In genomic region chr2:25621229-25622200, GRCm38 (mm10) we compare ENCODE assay signal across 8 mouse cellular contexts. TPM values are rescaled to one million over a fixed set of nuclear protein-coding genes. Genes with fewer than 3 reads are reported as not detected.
DNase-seq lines count a peak whose midpoint lies in the region; ATAC-seq lines count a peak whose summit lies in the region.

Tmem141 (minus strand) TSS chr2:25622005.

- H3K9ac ChIP-seq in hindbrain, embryonic 13.5 days: peak within 1 kb of the TSS; percentile 74

- WGBS in hindbrain, embryonic 13.5 days: 6% methylated on average over 34 of the region's 34 CpGs

- peaks cover 13% of the 10 kb centered on the region for H3K4me1 ChIP-seq in hindbrain, embryonic 13.5 days (replicated peaks)

- H3K4me2 ChIP-seq in hindbrain, embryonic 13.5 days: peak within 1 kb of the TSS; percentile 68

- peak; percentile 91 for DNase-seq in NIH3T3 (ENCODE audit: low read depth)
- peak; percentile 94 for DNase-seq in cerebellum, postnatal 14 days
- DNase-seq in frontal cortex, postnatal 14 days (ENCODE audit: low spot score in 2 of 2): peak; percentile 76
- DNase-seq in layer of hippocampus, postnatal 36 days: peak; percentile 81 to 82
- peak; percentile 97 for DNase-seq in lung, postnatal 36 days
- DNase-seq in retina, postnatal 1 day: peak; percentile 89
- DNase-seq in urinary bladder, adult 18-20 months (ENCODE audit: low spot score in 2 of 2): peak; percentile 83 to 87

- peak within 1 kb of the TSS; percentile 80 for H3K27ac ChIP-seq in hindbrain, embryonic 13.5 days

- H3K9me3 ChIP-seq in hindbrain, embryonic 13.5 days: no peaks in the 10 kb centered on the region

- H3K36me3 ChIP-seq in hindbrain, embryonic 13.5 days: no peaks in the 10 kb centered on the region

- peaks cover 41% of the 10 kb centered on the region for H3K27me3 ChIP-seq in hindbrain, embryonic 13.5 days

- ATAC-seq in hindbrain, embryonic 13.5 days (ENCODE audit: low FRiP score): peak; percentile 94

- H3K4me3 ChIP-seq in hindbrain, embryonic 13.5 days: peak within 1 kb of the TSS; percentile 52

RNA-seq across cellular contexts. Expression of gene Tmem141, which starts in this region (rescaled TPM):
- 35.0 and 42.2 TPM in 2 replicates for polyA plus RNA-seq in hindbrain, embryonic 13.5 days (2015; fragmentation: Nextera tagmentation; extraction: Ambion mirVana)
- total RNA-seq in layer of hippocampus, postnatal 36 days (2021): 10 to 100 TPM; 13.1 to 16.6 TPM

Comparison
In these comparisons a context has a peak if more than half of its experiments do, and no peak if none do; other contexts are left out.
1. Peak in every context shown above with its lines: DNase-seq, ATAC-seq, H3K4me3 ChIP-seq and H3K27ac ChIP-seq.